Mouse (Mus musculus) embryo, embryonic 11 days (tissue): ENCODE measurements at regions not wholly inside any gene's neighbourhood (a gene's known extent, or its start where the extent isn't known, plus 50 kb on each side); places are given as distances from the start of the nearest gene placed in this dataset.
"Not testable (repeated sequence)": the region's sequence is repeated elsewhere in the genome, so short reads cannot be mapped to it uniquely, and the experiment has no call there.

Source experiments
- DNase-seq: peaks from one replicate; pipeline ENCODE4 v3.0.0-alpha.2; 2015

- DNase-seq: no peak
These were observed 305.1 kb upstream of the Arx start for GRCm38 (mm10) chrX:92981141-92981540.

- peak; percentile 23 for DNase-seq
These were observed 283.8 kb upstream of the Arx start for GRCm38 (mm10) chrX:93002236-93002976.

GRCm38 (mm10) chrX:93006681-93007080, 279.6 kb upstream of the Arx start:
- no peak for DNase-seq

- DNase-seq: no peak
These were observed 274.7 kb upstream of the Arx start for GRCm38 (mm10) chrX:93011578-93011977.

- no peak for DNase-seq
These were observed 269.9 kb upstream of the Arx start for GRCm38 (mm10) chrX:93016391-93016790.

- no peak for DNase-seq
These were observed 245.1 kb upstream of the Arx start for GRCm38 (mm10) chrX:93041096-93041495.

- DNase-seq: no peak
These were observed 243.5 kb upstream of the Arx start for GRCm38 (mm10) chrX:93042736-93043135.

GRCm38 (mm10) chrX:93048967-93049754, 237.1 kb upstream of the Arx start:
- DNase-seq: no peak

GRCm38 (mm10) chrX:93049755-93050143, 236.5 kb upstream of the Arx start:
- no peak for DNase-seq

GRCm38 (mm10) chrX:93059533-93059932, 226.7 kb upstream of the Arx start:
- no peak for DNase-seq

- DNase-seq: no peak
These were observed 217.4 kb upstream of the Arx start for GRCm38 (mm10) chrX:93068884-93069283.

- peak; percentile 86 for DNase-seq
These were observed 216.5 kb upstream of the Arx start for GRCm38 (mm10) chrX:93069569-93070289.

- no peak for DNase-seq
These were observed 216.0 kb upstream of the Arx start for GRCm38 (mm10) chrX:93070290-93070611.

GRCm38 (mm10) chrX:93088976-93089375, 197.3 kb upstream of the Arx start:
- no peak for DNase-seq

GRCm38 (mm10) chrX:93097551-93097950, 188.7 kb upstream of the Arx start:
- no peak for DNase-seq

GRCm38 (mm10) chrX:93107930-93108567, 178.2 kb upstream of the Arx start:
- no peak for DNase-seq

- not testable (repeated sequence) for DNase-seq
These were observed 131.9 kb upstream of the Arx start for GRCm38 (mm10) chrX:93154367-93154766.

- no peak for DNase-seq
These were observed 127.1 kb upstream of the Arx start for GRCm38 (mm10) chrX:93159105-93159504.

GRCm38 (mm10) chrX:93160956-93161355, 125.3 kb upstream of the Arx start:
- no peak for DNase-seq
